Mouse (Mus musculus) fat pad, adult 2 months (tissue): Measurements from ENCODE around the gene Gm5475.
A peak's percentile ranks its signal among the peaks of the same experiment; 100 is the strongest.

Experiments used
- DNase-seq: peaks from one replicate; pipeline ENCODE4 v3.0.0-alpha.2; 2011; ENCODE audit warnings: low read depth, low spot score; ENCODE audit errors: extremely low read depth

Gene Gm5475

GRCm38 (mm10) chr15:100413306-100413705, 8.6 kb upstream of the Gm5475 start:
- no peak for DNase-seq

- no peak for DNase-seq
Measured at GRCm38 (mm10) chr15:100414011-100414410, 7.9 kb upstream of the Gm5475 start.

GRCm38 (mm10) chr15:100414942-100415341, 7.0 kb upstream of the Gm5475 start:
- no peak for DNase-seq

GRCm38 (mm10) chr15:100415684-100416083, 6.3 kb upstream of the Gm5475 start:
- DNase-seq = no peak

GRCm38 (mm10) chr15:100417854-100418450, 4.0 kb upstream of the Gm5475 start:
- no peak for DNase-seq

- no peak for DNase-seq
Measured at GRCm38 (mm10) chr15:100419311-100419710, 2.6 kb upstream of the Gm5475 start.

GRCm38 (mm10) chr15:100419901-100420745, 1.8 kb upstream of the Gm5475 start:
- DNase-seq = no peak

- DNase-seq = no peak
Measured at GRCm38 (mm10) chr15:100421059-100421757, 739 bp upstream of the Gm5475 start.

- DNase-seq = no peak
Measured at GRCm38 (mm10) chr15:100422476-100422875, 529 bp downstream of the Gm5475 start.

GRCm38 (mm10) chr15:100422899-100423860, 1.2 kb downstream of the Gm5475 start:
- no peak for DNase-seq

- peak; percentile 30 for DNase-seq
Measured at GRCm38 (mm10) chr15:100423916-100424315, 2.0 kb downstream of the Gm5475 start.

GRCm38 (mm10) chr15:100424396-100425122, 2.6 kb downstream of the Gm5475 start, which contains the start of gene Slc11a2:
Gene Slc11a2 (minus strand): TSS chr15:100425072.
- peak; percentile 81 for DNase-seq

GRCm38 (mm10) chr15:100428296-100428905, 6.5 kb downstream of the Gm5475 start:
- DNase-seq = peak; percentile 55

- DNase-seq = no peak
Measured at GRCm38 (mm10) chr15:100429959-100430565, 8.1 kb downstream of the Gm5475 start.

- no peak for DNase-seq
Measured at GRCm38 (mm10) chr15:100433234-100433633, 11.3 kb downstream of the Gm5475 start.

GRCm38 (mm10) chr15:100436112-100436511, 14.2 kb downstream of the Gm5475 start:
- no peak for DNase-seq

GRCm38 (mm10) chr15:100436518-100436917, 14.6 kb downstream of the Gm5475 start:
- no peak for DNase-seq

- no peak for DNase-seq
Measured at GRCm38 (mm10) chr15:100443126-100443922, 21.4 kb downstream of the Gm5475 start.
